8 mouse cellular contexts compared by ENCODE assay signal in genomic region chr6:125868516-125868915, GRCm38 (mm10).
A peak's percentile ranks its signal among the peaks of the same experiment; 100 is the strongest.
DNase-seq lines count a peak whose midpoint lies in the region; ATAC-seq and TF ChIP-seq lines count a peak whose summit lies in the region.

No protein-coding gene starts in this region.

- TF ChIP-seq POLR2A in CH12.LX (IDR thresholded peaks at IDR 0.05; ENCODE audit: low read depth, low read length) = no peak

- dilution Hi-C loops in CH12.LX (cut with MboI; ENCODE audit: extremely low pct_ligation_motif_present, extremely low pct_unique_long_range_greater_than_20kb, low sequenced_read_pairs) = no loop called here

- no peak for TF ChIP-seq EP300 in CH12.LX (IDR thresholded peaks at IDR 0.05; ENCODE audit: low read length)
- TF ChIP-seq EP300 in liver, postnatal 0 days (IDR thresholded peaks at IDR 0.05; ENCODE audit: low read depth) = no peak

- no peaks in the 10 kb centered on the region for H3K36me3 ChIP-seq in intestine, embryonic 14.5 days (ENCODE audit: control insufficient read depth, insufficient read depth, low read length)
- no peaks in the 10 kb centered on the region for H3K36me3 ChIP-seq in intestine, embryonic 15.5 days
- no peaks in the 10 kb centered on the region for H3K36me3 ChIP-seq in CH12.LX (replicated peaks in 1 of 2; ENCODE audit: control insufficient read depth in 1 of 2, insufficient read depth in 1 of 2, low read length in 1 of 2)
- no peaks in the 10 kb centered on the region for H3K36me3 ChIP-seq in liver, postnatal 0 days (replicated peaks; ENCODE audit: insufficient read depth, low read length)

- no peaks in the 10 kb centered on the region for H3K4me1 ChIP-seq in intestine, embryonic 14.5 days (replicated peaks; ENCODE audit: control insufficient read depth, insufficient read depth, low read length)
- no peaks in the 10 kb centered on the region for H3K4me1 ChIP-seq in intestine, embryonic 15.5 days (replicated peaks)
- H3K4me1 ChIP-seq in CH12.LX (ENCODE audit: control insufficient read depth in 1 of 2, insufficient read depth in 2 of 2) = no peaks in the 10 kb centered on the region
- H3K4me1 ChIP-seq in liver, postnatal 0 days (ENCODE audit: insufficient read depth) = no peaks in the 10 kb centered on the region

- H3K4me3 ChIP-seq in intestine, embryonic 14.5 days (ENCODE audit: low read depth, low read length) = no peak overlapping the region
- H3K4me3 ChIP-seq in intestine, embryonic 15.5 days (replicated peaks) = no peak overlapping the region
- H3K4me3 ChIP-seq in CH12.LX (replicated peaks in 1 of 3; ENCODE audit: low read depth in 2 of 3, low read length in 2 of 3, poor library complexity in 1 of 3) = no peak overlapping the region
- no peak overlapping the region for H3K4me3 ChIP-seq in liver, postnatal 0 days (ENCODE audit: low read depth, low read length)

- TF ChIP-seq RAD21 in CH12.LX (IDR thresholded peaks at IDR 0.05; ENCODE audit: low read depth, low read length) = peak; percentile 19; the same call in 1 of the 2 replicates

- no peak for ATAC-seq in intestine, embryonic 14.5 days (replicated peaks; ENCODE audit: low FRiP score, low TSS enrichment, low read depth)
- ATAC-seq in intestine, embryonic 15.5 days = no peak
- no peak for ATAC-seq in liver, postnatal 0 days
- no peak for ATAC-seq in inflammation-experienced regulatory T-cells, adult 6 months

- no peaks in the 10 kb centered on the region for H3K79me2 ChIP-seq in CH12.LX (replicated peaks; ENCODE audit: control insufficient read depth, extremely low read depth, insufficient read depth, poor library complexity, severe bottlenecking)

- peak; percentile 59 for DNase-seq in intestine, embryonic 14.5 days (ENCODE audit: low spot score)
- DNase-seq in CH12.LX (ENCODE audit: extremely low read depth) = peak; percentile 2
- peak; percentile 37 for DNase-seq in adrenal gland, postnatal 10 days
- peak; percentile 5 to 15 for DNase-seq in frontal cortex, postnatal 10 days (ENCODE audit: low spot score in 2 of 2)
- DNase-seq in liver, postnatal 0 days = peak; percentile 18
- no peak for DNase-seq in gastrocnemius, adult 18-20 months (ENCODE audit: low spot score)

- H3K9me3 ChIP-seq in intestine, embryonic 14.5 days (ENCODE audit: control insufficient read depth, low read length) = no peaks in the 10 kb centered on the region
- H3K9me3 ChIP-seq in intestine, embryonic 15.5 days = no peaks in the 10 kb centered on the region
- H3K9me3 ChIP-seq in CH12.LX (replicated peaks; ENCODE audit: low read length) = no peaks in the 10 kb centered on the region
- no peaks in the 10 kb centered on the region for H3K9me3 ChIP-seq in liver, postnatal 0 days (ENCODE audit: low read length)

- H3K27me3 ChIP-seq in intestine, embryonic 14.5 days (replicated peaks; ENCODE audit: control insufficient read depth, insufficient read depth, low read length) = no peaks in the 10 kb centered on the region
- no peaks in the 10 kb centered on the region for H3K27me3 ChIP-seq in intestine, embryonic 15.5 days (replicated peaks)
- peaks cover 89% of the 10 kb centered on the region for H3K27me3 ChIP-seq in CH12.LX (replicated peaks)
- H3K27me3 ChIP-seq in liver, postnatal 0 days (ENCODE audit: insufficient read depth, low read length) = no peaks in the 10 kb centered on the region

- 24% methylated on average over 2 of the region's 2 CpGs for WGBS in intestine, embryonic 14.5 days
- 25% methylated on average over 2 of the region's 2 CpGs for WGBS in intestine, embryonic 15.5 days
- WGBS in liver, postnatal 0 days (ENCODE audit: insufficient replicate concordance) = 34% methylated on average over 2 of the region's 2 CpGs

- no peak overlapping the region for H3K9ac ChIP-seq in intestine, embryonic 14.5 days (ENCODE audit: low read length)
- no peak overlapping the region for H3K9ac ChIP-seq in intestine, embryonic 15.5 days
- H3K9ac ChIP-seq in CH12.LX (ENCODE audit: insufficient read depth, low read depth) = no peak overlapping the region
- no peak overlapping the region for H3K9ac ChIP-seq in liver, postnatal 0 days (replicated peaks)

- no peak overlapping the region for H3K27ac ChIP-seq in intestine, embryonic 14.5 days (ENCODE audit: low read depth)
- no peak overlapping the region for H3K27ac ChIP-seq in intestine, embryonic 15.5 days
- no peak overlapping the region for H3K27ac ChIP-seq in CH12.LX (ENCODE audit: insufficient read depth, low read depth)
- H3K27ac ChIP-seq in liver, postnatal 0 days (ENCODE audit: low read depth) = no peak overlapping the region

- no peak overlapping the region for H3K4me2 ChIP-seq in intestine, embryonic 14.5 days (ENCODE audit: low read length)
- H3K4me2 ChIP-seq in intestine, embryonic 15.5 days (replicated peaks) = no peak overlapping the region
- no peak overlapping the region for H3K4me2 ChIP-seq in CH12.LX (ENCODE audit: insufficient read depth, low read depth, poor library complexity, severe bottlenecking)
- H3K4me2 ChIP-seq in liver, postnatal 0 days (ENCODE audit: low read depth, low read length) = no peak overlapping the region

- in situ Hi-C loops in CH12.LX (cut with MboI; ENCODE audit: low pct_ligation_motif_present, low pct_unique_long_range_greater_than_20kb, low sequenced_read_pairs) = no loop called here

- peak in 1 of 2 experiments; percentile 50; a peak in 2 of 4 replicates for TF ChIP-seq CTCF in CH12.LX (conservative IDR thresholded peaks at IDR 0.05 in 1 of 2, IDR thresholded peaks at IDR 0.05 in 1 of 2; ENCODE audit: low read depth in 2 of 2, low read length in 2 of 2)
- TF ChIP-seq CTCF in liver, postnatal 0 days (IDR thresholded peaks at IDR 0.05; ENCODE audit: low read depth) = peak; percentile 40

TF ChIP-seq in CH12.LX, 34 proteins besides CTCF, POLR2A, EP300 and RAD21:
- TF ChIP-seq JUND (conservative IDR thresholded peaks at IDR 0.05; ENCODE audit: low read depth, low read length) (no peak), MAFK (IDR thresholded peaks at IDR 0.05; ENCODE audit: insufficient replicate concordance, low read length) (no peak), SMC3 (IDR thresholded peaks at IDR 0.05; ENCODE audit: low read depth, low read length) (peak; percentile 20; the same call in 1 of the 2 replicates)
